Mouse (Mus musculus) monocyte, adult 2 months (primary cell): ENCODE results near the gene Gm10972.
A peak's percentile ranks its signal among the peaks of the same experiment; 100 is the strongest.
"Not testable (repeated sequence)": the region's sequence is repeated elsewhere in the genome, so short reads cannot be mapped to it uniquely, and the experiment has no call there.

Experiments
- DNase-seq, 2 experiments: peaks; one replicate each; pipeline ENCODE4 v3.0.0; 2022; ENCODE audit warnings: low spot score in 2 of 2, low read depth in 1 of 2

The Gm10972 gene

DNA sequence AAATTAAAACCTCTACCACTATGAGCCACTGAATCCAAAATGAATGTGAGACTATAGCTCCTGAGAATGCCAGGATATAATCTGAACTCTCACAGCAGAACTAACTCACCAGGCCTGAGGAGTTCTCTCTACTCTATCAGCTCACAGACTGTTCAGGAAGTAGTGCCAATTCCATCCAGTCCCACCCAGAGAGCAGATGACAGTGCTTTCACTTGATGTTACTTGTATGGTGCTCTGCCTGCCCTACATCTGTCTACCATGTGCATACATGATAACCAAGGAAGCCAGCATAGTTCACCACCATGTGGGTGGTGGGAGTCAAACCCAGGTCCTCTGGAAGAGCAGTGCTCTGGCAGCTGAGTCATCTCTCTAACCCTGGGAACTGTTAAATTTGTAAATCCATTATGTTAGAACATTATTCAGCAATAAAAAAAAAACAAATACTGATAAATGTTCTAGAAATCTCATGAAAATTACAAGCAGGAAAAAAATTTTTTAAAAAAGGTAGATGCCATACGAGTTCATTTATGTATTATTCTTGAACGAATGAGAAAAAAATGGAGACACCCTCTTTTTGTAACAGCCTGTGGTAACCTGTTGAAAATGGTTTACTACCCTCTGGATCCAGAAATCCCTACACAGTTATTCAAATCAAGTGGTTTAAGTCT is at the start of gene Gm10972:
Gene Gm10972 (plus strand): TSS at position 618 of the 668 bp plus-strand sequence.
- DNase-seq: not testable (repeated sequence)

DNA sequence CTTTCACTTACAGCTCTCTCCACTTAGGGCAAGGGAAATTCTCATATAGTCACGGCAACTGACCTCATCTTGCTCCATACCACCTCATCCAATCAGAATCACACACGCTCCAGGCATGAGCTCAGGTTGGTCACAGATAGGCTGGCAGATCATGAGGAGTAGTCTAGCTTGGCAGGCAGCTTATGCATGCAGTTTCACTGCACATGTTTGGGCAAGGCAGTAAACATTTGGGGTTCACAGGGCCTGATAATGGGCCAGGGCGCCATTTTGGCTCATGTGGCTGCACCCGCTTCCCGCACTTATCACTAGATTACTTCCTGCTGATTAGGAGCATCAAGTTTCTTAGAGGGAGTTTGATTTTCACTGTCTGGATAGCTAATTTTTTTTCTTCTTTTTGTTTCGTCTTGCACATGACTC is 47.0 kb upstream of the Gm10972 start:
- DNase-seq: no peak

DNA sequence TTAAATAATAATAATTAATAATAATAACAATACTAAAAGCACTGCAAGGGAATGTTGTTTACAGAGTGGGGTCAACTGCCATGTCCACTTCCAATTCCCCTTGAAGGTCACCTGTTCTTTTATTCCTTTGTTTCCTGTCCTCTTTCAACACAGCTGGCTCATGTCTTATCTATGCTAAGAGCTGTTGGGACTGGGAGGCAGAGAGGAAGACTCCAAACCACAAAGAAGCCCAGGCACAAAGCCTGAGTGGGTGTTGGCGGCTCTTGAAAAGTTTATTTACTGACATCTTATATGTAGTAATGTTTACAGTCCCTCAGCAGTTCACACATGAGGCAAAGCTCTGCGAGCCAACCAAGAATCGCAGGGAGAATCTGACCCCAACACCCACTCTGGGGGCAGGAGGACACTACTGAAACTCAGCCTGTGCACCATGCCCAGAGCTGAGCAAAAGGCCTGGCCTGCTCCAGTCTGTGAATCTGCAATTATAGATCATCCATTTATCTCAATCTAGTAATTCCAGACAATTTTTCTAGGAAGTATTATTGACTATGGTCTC is 45.6 kb upstream of the Gm10972 start:
- no peak for DNase-seq

DNA sequence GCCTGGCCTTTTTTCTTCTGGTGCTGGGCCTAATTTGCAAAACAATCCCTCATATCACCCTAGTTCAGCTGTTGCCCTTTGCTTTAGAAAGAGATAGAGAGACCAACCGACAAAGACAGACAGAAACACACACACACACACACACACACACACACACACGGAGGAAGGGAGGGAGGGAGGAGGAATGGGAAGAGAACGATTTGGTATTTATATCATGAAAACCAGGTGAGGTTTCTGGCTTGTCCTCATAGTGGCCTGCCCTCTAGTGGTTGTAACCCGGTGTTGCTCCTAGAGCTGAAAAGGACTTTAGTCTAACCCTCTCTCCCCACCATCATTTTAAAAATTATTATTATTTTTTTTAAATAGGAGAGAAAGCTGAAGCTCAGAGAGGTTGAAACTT is 41.0 kb upstream of the Gm10972 start:
- DNase-seq: no peak

DNA sequence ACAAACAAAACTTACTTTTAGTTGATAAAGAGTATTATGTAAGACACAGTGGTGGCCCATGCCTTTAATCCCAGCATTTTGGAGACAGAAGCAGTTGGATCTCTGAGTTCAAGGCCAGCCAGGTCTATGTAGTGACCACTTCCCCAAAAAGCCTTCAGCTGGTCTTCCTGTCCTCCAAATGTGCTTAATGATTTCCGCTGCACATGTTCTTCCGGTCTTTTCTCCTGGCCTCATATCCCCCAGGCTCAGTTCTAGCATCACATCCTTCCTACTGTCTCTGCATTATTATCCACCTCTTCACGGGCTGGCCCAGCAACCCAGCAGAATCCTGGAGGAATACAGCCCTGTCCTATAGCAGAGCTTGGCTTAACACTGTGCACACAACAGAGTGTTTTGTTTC is 33.3 kb upstream of the Gm10972 start:
- no peak for DNase-seq

DNA sequence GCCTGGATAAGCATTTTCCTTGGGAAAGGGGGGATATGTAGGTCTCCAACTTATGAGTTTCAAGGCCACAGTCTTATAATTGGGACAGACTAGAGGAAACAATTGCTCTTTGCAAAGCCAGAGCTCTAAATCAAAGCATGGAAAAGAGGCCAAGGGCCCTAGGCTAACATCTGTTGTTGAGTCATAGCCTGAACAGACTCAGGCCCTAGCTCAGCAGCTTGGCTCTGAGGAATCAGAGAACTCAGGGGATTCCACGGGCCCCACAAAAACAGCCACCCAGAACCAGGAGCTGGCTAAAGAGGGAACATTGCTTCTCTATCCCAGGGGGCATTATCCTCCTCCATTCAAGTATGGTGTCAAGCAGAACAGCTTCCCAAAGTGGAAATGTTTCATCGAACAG is 32.3 kb upstream of the Gm10972 start:
- no peak for DNase-seq

DNA sequence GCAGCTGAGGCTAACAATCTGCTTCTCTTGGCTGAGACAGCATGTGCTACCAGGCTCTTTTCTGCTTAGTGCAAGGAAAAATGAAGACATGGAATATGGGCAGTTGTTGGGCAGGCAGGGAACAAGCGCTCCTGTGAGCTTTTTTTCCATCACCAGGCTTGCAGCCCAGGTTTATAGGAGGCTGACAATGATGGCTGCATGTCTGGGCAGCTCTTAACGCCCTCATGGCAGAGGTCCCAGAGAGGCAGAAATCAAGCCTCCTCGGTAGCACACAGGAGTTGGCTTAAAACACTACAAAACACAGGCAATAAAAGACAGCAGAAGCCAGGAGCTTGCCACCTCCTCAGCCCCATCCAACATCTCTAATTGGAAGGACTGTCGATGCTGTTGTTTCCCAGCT is 31.6 kb upstream of the Gm10972 start:
- no peak for DNase-seq

DNA sequence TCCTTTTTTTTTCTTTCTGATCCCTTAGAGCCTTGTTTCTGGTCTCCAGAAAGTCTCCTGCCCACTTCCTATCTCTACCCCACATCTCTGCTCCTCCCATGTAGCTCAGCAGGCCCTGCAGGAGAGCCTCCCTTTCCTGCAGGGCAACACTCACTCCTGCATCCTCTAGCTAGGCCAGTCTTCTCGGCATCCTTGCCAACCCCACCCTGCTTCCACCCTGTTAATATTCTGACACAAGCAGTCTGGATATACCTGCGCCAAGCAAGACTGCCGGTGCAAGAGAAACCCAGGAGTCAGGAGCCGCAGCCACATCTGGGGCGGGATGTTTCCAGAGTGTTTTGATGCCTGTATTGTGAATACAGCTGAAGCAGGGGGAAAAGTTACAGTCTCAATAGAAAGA is 31.1 kb upstream of the Gm10972 start:
- no peak for DNase-seq

DNA sequence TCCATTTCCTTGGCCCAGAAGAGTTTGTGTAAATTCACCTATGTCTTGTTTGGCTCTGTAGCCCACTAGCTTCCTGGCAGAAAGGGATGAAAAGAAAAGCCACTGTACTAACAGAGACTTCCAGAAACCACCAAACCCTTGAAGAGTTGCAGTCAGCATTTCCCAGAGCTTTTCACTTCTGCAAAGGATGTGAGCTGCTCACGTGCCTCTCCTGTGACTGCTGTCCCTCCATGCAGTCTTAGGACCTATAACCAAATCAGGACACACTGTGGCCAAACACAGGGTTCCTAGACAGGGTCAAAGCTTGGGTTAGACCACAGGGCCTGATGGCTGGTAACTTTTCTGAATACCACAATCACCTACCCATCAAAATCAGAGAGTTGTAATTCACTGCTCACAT is 30.6 kb upstream of the Gm10972 start:
- no peak for DNase-seq

DNA sequence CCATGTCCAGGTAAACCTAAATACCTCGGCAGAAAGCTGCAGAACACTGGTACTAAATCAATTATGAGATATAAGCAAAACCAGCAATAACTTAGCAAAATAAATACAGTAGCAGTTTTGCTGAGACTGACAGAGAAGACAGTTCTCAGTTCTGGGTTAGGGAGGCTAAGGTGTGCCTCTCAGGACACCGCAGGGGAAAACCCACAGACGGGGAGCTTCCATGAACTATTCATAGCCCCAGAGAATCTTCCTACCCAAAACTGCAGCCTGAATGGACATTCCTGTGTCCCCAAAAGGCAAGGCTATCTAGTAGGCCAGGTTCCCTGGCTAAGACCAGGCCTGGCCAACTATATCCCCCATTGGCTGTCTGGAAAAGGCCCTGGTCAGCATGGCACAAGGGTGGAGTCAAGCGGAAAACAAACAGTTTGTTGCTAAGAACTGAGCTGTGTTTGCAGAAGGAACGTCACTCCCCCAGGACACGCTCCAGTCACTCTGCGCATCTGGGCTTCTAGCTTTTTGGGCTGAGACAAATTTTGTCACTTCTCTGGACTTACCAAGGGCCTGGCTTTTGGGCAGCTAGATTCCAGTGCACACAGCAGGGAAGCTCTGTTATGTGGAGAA is 29.5 kb upstream of the Gm10972 start:
- DNase-seq: no peak

DNA sequence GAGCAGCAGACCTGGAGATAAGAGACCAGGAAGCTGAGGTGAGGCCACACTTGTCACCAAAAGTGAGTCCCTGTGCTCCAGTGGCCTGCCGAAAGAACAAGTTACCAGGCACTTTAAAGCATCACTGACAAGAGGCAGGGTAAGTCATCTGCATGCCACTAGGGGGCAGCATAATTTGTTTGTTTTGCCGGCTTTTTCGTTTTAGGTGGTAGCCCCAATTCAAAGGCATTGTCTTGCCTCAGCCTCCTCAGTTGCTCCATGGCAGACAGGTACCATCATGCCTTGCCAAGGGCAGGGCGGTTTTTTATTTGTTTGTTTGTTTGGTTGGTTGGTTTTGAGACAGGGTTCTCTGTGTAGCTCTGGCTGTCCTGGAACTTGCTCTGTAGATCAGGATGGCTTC is 26.2 kb upstream of the Gm10972 start:
- DNase-seq: peak in 1 of 2 experiments; percentile 13

DNA sequence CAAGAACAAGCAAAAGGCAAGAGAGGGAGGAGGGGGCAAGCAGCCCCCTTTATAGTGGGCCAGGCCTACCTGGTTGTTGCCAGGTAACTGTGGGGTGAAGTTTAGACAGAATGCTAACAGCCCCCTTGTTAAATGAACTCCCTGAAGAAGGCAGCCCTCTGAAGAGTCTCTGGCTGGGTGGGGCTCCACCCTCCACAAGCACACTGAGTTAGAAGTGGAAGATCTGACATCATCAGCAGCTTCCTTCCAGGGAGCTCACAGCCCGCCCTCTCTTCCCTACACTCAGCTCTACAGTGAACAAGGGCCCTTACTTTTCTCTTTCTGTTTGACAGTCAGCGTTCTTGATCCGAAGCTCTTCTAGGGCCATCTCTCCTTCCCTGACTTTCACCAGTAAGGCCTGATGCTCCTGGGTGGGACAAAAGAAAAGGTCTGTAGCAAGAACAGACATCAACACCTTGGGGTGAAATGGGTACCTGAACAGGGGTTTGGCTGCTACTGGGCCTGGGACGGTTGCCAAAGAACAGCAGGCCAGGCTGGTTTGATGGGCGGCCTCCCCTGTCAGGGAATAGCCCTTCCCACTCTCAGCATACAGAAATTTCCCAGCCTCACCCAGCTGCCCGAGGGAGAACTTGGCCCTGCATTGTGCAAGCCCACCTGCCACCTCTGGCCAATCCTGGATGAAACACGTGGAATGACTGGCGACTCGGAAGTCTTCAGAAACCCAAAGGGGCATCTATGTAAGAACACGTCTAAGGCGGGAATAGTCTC is 21.0 kb upstream of the Gm10972 start:
- DNase-seq: no peak

DNA sequence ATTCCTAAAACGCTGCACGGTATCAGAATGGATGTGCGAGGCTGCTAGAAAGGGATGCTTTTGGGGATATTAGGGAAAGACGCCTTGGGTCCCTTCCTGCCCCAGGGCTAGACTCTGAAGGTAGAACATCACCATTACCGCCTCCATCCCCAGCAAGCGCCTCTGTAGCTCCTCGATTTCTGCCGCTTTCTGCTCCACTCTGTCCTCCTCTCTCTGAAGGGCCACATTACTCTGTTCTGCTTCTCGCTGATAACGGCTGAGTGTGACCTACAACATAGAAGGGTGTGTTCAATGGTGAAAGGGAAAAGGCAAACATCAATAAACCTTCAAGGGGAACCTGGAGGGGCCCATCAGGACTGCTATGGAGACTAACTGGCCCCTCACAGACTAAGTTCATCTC is 20.4 kb upstream of the Gm10972 start:
- DNase-seq: no peak

DNA sequence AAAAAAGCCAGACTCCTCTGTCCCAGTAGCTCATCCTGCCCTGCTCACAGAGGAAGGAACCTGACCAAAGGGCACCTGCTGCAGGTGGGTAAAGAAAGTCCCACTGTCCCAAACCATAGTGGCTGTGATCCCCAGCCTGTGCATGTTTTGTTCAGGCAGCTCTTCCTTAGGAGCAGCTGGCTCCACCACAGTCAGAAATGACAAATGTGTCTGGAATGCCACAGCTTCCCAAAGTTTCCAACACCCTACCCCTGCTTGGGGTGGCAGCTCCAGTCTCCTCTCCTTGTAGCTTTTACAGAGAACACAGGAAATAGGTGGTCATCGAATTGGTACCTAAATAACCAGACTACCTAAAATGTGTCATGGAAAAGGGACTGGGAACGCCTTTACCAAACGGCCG is 18.6 kb upstream of the Gm10972 start:
- DNase-seq: no peak

DNA sequence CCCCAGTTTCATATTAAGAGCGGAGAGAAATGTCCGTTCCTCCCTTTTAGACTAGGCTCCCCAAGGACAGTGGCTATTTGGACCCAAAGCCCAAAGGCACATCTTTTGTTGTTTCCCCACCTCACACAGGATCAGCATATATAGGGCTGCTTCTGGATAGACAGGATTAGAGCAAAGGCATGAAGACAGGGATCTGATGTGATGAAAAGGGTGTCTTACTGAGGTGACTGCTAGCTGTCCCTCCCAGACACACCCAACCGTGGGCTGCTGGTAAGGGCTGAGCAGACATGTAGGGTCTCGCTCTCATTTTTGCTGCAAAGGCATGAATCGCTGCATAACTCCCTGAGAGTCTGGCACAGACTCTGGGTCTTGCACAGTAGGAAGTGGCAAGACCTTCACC is 14.2 kb upstream of the Gm10972 start:
- DNase-seq: no peak

DNA sequence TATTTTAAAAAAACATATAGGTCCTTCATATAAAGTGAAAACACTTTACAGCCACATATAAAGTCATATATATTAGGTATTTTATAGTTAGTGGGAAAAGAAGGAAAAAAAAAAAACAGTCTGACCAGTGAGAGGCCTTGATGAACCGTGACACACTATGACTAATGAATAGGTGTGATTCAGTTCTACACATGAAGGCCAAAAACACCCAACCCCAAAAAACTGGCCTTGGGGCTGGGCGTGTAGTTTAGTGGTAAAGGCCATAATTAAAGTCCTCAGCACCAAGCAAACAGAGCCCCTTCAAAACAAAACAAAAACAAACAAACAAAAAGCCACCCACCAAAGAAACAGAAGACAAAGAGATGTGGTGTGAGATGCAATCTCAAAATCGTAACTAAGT is 13.0 kb upstream of the Gm10972 start:
- no peak for DNase-seq

DNA sequence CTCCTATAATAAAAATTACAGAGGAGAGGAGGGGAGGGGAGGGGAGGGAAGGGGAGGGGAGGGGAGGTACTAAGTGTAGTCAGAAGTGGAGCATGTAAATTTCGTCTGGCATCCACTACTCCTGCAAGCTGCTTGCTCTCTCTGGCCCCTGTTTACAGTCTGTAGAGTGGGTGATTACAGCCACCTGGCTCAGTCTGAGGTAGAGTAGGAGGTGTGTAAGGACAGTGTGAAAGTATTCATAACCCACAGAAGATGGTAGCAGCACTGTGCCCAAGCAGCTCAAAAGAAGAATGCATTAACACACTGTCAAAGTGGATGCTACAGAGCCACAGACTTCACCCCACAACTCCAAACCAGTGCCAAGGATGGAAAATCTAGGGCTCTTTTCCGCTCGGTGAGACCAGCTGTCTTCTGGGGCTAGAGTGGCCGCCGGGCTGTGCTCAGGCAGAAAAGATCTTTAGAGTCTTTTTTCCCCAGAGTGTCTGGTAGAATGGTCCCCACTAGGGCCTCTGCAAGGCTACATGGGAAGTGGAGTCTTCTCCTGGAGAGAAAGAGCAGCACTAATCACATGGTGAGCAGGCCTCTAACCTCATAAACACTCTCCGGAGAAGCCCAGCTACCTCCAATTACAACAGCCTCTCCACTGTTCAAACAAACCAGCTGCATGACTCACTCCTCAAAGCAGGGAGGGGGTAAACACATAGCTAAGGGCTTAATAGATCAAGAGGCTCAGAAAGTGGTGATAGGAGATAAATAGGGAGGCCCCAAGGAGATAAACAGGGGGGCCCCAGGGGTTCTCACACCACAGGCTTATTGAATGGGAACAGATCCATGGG is 6.1 kb downstream of the Gm10972 start:
- DNase-seq: no peak

DNA sequence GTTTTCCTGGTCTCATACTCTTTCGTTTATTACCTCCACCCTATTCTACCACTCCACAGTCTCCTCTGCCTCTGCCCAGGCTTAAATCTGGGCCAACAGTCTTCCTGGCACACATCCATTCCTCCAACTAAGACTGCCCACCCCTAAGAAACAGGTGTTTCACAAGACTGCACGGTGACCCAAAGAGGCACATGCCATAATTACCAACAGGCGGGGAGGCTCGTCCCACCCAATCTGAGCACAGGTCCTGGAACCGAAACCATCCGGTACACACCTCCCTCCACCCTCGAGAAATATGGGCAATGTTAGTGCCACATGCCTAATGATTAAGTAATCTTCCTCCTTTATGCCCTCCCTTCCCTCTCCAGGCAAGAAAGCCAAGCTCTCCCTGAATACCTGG is 7.5 kb downstream of the Gm10972 start:
- no peak for DNase-seq

DNA sequence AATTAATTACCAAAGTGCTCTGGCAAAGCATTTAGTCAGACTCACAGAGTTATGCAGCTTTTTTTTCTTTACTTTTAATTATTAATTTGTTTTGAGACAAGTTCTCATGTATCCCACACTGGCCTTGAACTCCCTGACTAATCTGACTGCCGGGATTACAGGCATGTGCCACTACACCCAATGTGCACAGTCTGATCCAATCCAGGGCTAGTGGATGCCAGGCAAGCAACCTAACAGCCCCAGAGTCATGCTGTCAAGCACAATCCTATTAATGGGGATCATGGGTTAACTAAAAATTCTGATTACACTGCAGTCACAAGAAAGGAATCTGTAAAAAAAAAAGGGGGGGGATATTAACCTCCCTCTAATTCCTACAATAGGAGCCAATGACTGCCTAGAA is 11.1 kb downstream of the Gm10972 start:
- not testable (repeated sequence) for DNase-seq

DNA sequence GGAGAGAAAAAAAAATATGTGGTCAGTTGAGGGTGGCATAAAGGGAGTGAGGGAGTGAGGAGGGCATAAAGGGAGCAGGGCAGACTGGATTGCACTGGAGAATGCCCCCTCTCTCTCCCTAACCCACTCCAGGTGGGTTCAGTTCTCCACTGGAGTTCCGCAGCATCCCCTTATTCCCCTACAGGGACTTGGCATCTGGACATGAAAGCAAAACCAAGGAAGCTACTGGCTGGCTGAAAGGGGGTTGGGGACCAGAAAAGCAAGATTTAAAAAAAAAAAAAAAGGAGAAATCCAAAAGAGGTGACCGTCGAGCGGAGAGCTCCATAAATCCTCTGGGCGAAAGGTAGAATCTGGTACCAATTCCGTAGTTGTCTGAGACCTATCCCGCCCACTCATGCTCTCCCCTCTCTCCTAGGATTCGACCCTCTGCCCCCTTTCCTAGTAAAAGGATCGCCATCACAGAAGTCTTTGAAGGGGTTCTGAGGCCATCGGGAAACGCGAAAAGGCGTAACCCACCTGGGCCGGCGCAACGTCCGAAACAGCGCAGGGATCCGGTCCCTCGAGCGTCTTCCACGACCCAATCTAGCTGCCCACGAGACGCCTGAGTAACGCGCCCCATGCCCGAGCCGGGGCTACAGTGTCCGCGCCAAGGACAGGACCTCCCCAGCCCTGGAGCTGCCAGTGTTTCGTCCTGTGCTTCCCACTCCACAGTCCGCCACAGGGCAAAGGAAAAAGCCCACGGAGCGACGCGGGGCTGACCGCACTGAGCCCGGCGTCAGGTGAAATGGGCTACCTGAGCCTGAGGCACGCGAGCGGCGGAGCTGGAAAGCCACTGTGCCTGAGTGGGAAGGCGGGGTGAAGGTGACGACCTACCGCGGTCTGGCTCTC is 15.2 kb downstream of the Gm10972 start:
- not testable (repeated sequence) for DNase-seq
